Mouse (Mus musculus) hindbrain, embryonic 11.5 days (tissue): ENCODE measurements at regions not wholly inside any gene's neighbourhood (a gene's known extent, or its start where the extent isn't known, plus 50 kb on each side); places are given as distances from the start of the nearest gene placed in this dataset.
A peak's percentile ranks its signal among the peaks of the same experiment; 100 is the strongest.

Experiments
- ATAC-seq: fragments of 200-750 bp; cut with Nextera tagmentation; 2 replicates; pipeline ENCODE4 v1.8.0; 2017; ENCODE audit warnings: mild to moderate bottlenecking, moderate TSS enrichment, moderate library complexity; ENCODE audit not compliant: low FRiP score
- DNase-seq: peaks from one replicate; pipeline ENCODE4 v3.0.0-alpha.2; 2015; ENCODE audit warnings: low spot score
- H3K27ac ChIP-seq: fragments of 300-500 bp; sonication (generic); 2 replicates; pipeline ENCODE4 v1.5.1; 2014; ENCODE audit warnings: mild to moderate bottlenecking, low read depth, low read length
- H3K27me3 ChIP-seq: fragments of 300-500 bp; sonication (generic); 2 replicates; pipeline ENCODE4 v1.6.1; 2014; ENCODE audit warnings: mild to moderate bottlenecking, low read length, moderate library complexity, mixed read lengths; ENCODE audit not compliant: control insufficient read depth, insufficient read depth
- H3K36me3 ChIP-seq: fragments of 300-500 bp; sonication (generic); 2 replicates; pipeline ENCODE4 v1.6.1; 2014; ENCODE audit warnings: mild to moderate bottlenecking, low read length, moderate library complexity, mixed read lengths; ENCODE audit not compliant: control insufficient read depth, insufficient read depth
- H3K4me1 ChIP-seq: fragments of 300-500 bp; sonication (generic); replicated peaks from 2 replicates; pipeline ENCODE4 v1.6.1; 2014; ENCODE audit warnings: low read length, mixed read lengths; ENCODE audit not compliant: control insufficient read depth, insufficient read depth
- H3K4me2 ChIP-seq: fragments of 300-500 bp; sonication (generic); replicated peaks from 2 replicates; pipeline ENCODE4 v1.6.1; 2014; ENCODE audit warnings: mild to moderate bottlenecking, low read depth, low read length
- H3K4me3 ChIP-seq: fragments of 300-500 bp; sonication (generic); 2 replicates; pipeline ENCODE4 v1.5.1; 2014; ENCODE audit warnings: low read depth, low read length
- H3K9ac ChIP-seq: fragments of 300-500 bp; sonication (generic); 2 replicates; pipeline ENCODE4 v1.6.1; 2014; ENCODE audit warnings: low read depth, low read length
- H3K9me3 ChIP-seq: fragments of 300-500 bp; sonication (generic); 2 replicates; pipeline ENCODE4 v1.6.1; 2016; ENCODE audit warnings: low read length; ENCODE audit not compliant: control insufficient read depth
- WGBS: fragments of 180-500 bp; shearing (Covaris S2); extraction: QIAGEN DNeasy Blood & Tissue Kit; methylation state at CpG from one replicate; pipeline ENCODE4 v1.1.7; 2014; 5-methylcytosine and 5-hydroxymethylcytosine counted together

DNA sequence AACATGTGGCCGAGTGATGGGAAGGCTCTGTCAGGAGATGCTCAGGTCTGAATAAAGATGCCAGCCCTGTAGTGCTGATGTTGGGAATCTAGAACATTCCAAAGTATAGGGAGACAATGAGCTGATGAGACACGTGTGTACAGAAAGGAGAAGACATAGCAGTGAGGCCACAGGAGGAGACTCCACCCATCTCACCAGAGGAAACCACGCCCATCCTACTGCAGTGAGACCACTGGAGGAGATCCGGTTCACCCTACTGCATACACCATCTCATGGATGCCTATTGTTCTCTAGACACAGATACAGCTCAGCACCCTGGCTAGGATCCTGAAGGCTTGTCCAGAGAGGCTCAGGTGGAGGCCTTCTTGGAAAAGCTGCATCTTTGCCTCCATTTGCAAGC is 120.6 kb upstream of the Runx1 start:
- no peaks in the 10 kb centered on the region for H3K36me3 ChIP-seq
- ATAC-seq, result no peak
- no peak overlapping the region for H3K4me2 ChIP-seq
- no peak for DNase-seq
- H3K4me1 ChIP-seq, result no peaks in the 10 kb centered on the region
- H3K27ac ChIP-seq, result no peak overlapping the region
- H3K4me3 ChIP-seq, result no peak overlapping the region
- H3K27me3 ChIP-seq, result no peaks in the 10 kb centered on the region
- H3K9me3 ChIP-seq, result no peaks in the 10 kb centered on the region
- H3K9ac ChIP-seq, result no peak overlapping the region
- WGBS, result 81% methylated on average over 4 of the region's 4 CpGs

DNA sequence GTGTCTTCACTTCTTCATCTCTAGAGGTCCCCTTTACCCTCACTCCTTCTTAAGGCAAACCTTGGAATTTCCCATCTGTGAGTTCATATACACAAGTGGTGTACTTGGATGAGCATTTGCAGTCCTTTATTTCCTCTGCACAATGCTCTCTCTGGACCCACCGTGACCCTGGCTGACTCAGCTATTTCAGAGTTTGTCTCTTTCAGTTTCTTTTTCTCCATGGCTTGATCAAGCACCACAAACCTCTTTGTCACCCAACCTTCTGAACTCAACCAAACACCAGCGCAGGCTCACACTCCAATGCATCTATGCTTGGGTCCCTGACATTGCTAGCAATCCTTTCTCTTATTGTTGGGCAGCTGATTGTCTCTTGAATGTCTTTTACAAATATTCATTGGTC is 118.0 kb upstream of the Runx1 start:
- Histone ChIP-seq H3K4me1 (no peaks in the 10 kb centered on the region), H3K9me3 (no peaks in the 10 kb centered on the region), H3K27me3 (no peaks in the 10 kb centered on the region), H3K4me3 (no peak overlapping the region), H3K36me3 (no peaks in the 10 kb centered on the region), H3K27ac (no peak overlapping the region), H3K9ac (no peak overlapping the region), H3K4me2 (no peak overlapping the region)
- WGBS, result 73% methylated on average over 2 of the region's 2 CpGs
- no peak for DNase-seq
- no peak for ATAC-seq

DNA sequence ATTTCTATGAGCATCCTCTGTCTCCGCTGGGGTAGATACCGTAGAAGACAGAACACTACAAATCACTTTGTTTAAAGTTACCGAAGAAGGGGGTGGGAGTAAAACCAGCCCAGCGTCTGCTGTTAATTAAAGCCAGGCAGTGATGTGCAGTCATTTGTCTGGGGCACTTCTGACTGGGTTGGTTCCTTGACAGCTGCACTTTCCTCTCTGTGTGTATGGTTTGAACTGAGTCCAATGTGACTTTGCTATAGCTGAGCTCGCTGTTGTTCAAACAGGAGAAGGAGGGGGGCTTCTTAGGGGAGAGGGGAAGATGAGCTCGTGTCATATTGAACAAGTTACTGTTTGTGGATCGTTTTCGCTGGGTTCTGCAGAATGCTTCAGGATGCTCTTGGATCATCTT is 113.7 kb upstream of the Runx1 start:
- ATAC-seq, result no peak
- no peak overlapping the region for H3K9ac ChIP-seq
- no peak overlapping the region for H3K4me3 ChIP-seq
- no peaks in the 10 kb centered on the region for H3K4me1 ChIP-seq
- H3K27ac ChIP-seq, result no peak overlapping the region
- H3K27me3 ChIP-seq, result no peaks in the 10 kb centered on the region
- no peaks in the 10 kb centered on the region for H3K9me3 ChIP-seq
- H3K36me3 ChIP-seq, result no peaks in the 10 kb centered on the region
- DNase-seq, result peak; percentile 13
- 65% methylated on average over 8 of the region's 8 CpGs for WGBS
- no peak overlapping the region for H3K4me2 ChIP-seq

DNA sequence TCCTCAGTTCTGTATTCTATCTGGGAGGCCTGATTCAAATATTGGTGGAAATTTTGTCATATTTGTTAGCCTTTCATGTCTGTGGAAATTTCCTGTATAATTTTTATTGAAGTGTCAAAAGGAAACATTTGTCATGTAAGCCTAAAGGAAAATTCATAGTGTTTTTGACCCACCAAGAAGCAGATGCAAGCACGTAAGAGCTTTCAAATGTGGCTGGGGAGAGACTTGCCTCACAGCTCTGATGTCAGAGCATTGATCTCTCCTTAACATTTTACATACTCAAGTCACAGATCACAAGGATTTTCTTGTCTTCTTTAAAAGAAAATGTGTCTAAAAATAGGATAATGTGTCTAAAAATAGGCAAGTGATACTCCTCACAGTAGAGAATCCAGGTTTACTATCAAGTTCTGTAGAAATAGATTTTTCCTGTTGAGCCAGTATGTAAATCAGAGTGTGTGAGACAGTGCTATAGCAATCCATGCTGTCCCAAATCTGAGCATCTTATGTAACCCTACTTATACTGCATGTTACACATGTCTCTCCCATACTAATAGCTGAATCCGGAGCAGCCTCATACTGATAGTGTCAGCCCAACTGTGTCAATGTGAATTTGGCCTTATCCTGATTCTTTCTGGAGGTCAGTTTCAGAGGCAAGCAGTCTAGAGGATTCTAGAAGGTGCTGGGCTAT is 110.0 kb upstream of the Runx1 start:
- Histone ChIP-seq H3K27ac (no peak overlapping the region), H3K4me2 (no peak overlapping the region), H3K36me3 (no peaks in the 10 kb centered on the region), H3K9me3 (no peaks in the 10 kb centered on the region), H3K27me3 (no peaks in the 10 kb centered on the region), H3K4me1 (no peaks in the 10 kb centered on the region), H3K9ac (no peak overlapping the region), H3K4me3 (no peak overlapping the region)
- ATAC-seq (no peak), DNase-seq (no peak)
- 84% methylated on average over 2 of the region's 2 CpGs for WGBS

DNA sequence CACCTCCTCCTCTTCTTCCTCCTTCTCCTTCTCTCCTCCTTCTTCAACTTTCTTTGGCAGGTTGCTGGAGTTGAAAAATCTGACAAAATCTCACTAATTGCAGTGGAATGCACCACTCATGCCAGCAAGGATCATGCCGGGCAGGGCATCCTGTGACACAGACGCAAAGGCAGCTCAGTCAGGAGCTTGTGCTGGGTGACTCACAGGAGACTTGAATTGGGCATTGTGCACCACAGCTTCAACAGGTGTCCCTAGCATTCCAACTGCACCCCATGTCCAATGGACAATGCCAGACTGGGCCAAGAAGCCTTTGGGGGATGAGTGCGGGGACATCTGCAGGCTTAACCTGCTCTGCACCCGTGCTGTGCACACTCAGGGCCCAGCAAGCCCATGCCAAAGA is 104.2 kb upstream of the Runx1 start:
- no peaks in the 10 kb centered on the region for H3K9me3 ChIP-seq
- no peak overlapping the region for H3K4me3 ChIP-seq
- no peak overlapping the region for H3K9ac ChIP-seq
- DNase-seq (no peak), ATAC-seq (no peak)
- H3K27ac ChIP-seq, result no peak overlapping the region
- no peaks in the 10 kb centered on the region for H3K36me3 ChIP-seq
- 83% methylated on average over 4 of the region's 4 CpGs for WGBS
- no peaks in the 10 kb centered on the region for H3K27me3 ChIP-seq
- H3K4me1 ChIP-seq, result no peaks in the 10 kb centered on the region; the same call in 1 of the 2 replicates
- H3K4me2 ChIP-seq, result no peak overlapping the region

DNA sequence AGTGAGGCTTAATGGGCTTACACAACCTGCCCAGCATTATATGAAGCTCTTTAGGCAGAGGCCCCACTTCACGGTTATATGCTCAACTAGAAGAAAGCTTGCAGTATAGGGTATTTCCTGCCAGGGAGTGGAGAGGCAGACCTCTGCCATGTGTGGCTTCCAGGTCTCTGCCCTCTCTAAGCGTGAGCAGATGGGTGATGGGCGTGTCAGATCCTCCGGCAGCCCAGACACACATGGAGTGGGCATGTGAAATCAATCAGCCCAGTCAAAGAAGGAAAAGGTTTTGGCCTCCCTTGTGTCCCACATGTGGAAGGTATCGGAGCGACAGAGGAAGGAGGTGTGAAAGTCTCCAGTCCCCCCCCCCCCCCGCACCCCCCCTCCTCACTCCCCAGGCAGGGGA is 102.3 kb upstream of the Runx1 start:
- Histone ChIP-seq H3K27ac (no peak overlapping the region), H3K4me1 (no peaks in the 10 kb centered on the region; the same call in 1 of the 2 replicates), H3K9ac (no peak overlapping the region), H3K4me2 (no peak overlapping the region), H3K4me3 (no peak overlapping the region), H3K27me3 (no peaks in the 10 kb centered on the region), H3K9me3 (no peaks in the 10 kb centered on the region), H3K36me3 (no peaks in the 10 kb centered on the region)
- no peak for ATAC-seq
- DNase-seq, result peak; percentile 30
- 66% methylated on average over 7 of the region's 7 CpGs for WGBS

DNA sequence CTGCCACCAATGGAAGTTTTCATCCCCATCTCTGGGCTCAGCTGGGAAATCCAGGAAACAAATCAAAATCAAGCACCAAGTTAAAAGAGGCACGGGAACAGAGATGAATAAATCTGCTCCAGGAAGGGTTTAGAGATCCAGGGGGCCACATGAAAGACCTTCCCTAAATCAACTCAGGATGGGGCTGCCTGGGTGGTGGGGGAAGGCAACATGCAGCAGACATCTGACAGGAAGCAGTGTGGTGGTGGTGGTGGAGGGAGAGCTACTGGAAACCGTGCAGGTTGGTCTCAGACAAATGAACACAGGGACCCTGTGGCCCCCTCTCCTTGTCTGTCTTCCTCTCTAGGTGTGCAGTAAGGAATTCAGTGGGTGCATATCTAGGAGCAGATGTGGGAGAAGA is 101.7 kb upstream of the Runx1 start:
- WGBS, result 42% methylated on average over 2 of the region's 2 CpGs
- Histone ChIP-seq H3K27ac (no peak overlapping the region), H3K27me3 (no peaks in the 10 kb centered on the region), H3K4me2 (no peak overlapping the region), H3K4me1 (no peaks in the 10 kb centered on the region; the same call in 1 of the 2 replicates), H3K36me3 (no peaks in the 10 kb centered on the region), H3K9me3 (no peaks in the 10 kb centered on the region), H3K4me3 (no peak overlapping the region), H3K9ac (no peak overlapping the region)
- ATAC-seq (no peak), DNase-seq (no peak)

DNA sequence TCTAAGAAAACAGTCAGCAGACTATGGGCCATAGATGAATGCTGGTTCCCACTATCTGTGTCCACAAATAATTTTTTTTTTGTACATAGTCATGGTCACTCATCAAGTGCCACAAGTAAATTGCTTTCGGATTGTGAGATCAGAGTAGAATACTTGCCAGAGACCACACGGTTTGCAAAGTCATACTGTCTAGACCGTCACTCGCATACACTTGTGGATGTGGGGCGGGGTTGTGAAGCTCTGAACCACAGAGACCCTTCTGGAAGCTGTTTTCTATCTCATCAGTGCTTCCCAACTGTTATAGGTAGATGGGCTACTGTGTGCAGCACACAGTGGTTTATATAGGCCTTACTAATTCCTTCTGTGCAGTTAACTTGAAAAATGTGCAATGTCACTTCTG is 100.9 kb upstream of the Runx1 start:
- ATAC-seq (no peak), DNase-seq (no peak)
- H3K9me3 ChIP-seq, result no peaks in the 10 kb centered on the region
- H3K27me3 ChIP-seq, result no peaks in the 10 kb centered on the region
- no peaks in the 10 kb centered on the region; the same call in 1 of the 2 replicates for H3K4me1 ChIP-seq
- H3K4me2 ChIP-seq, result no peak overlapping the region
- H3K27ac ChIP-seq, result no peak overlapping the region
- no peak overlapping the region for H3K9ac ChIP-seq
- 82% methylated on average over 5 of the region's 5 CpGs for WGBS
- no peaks in the 10 kb centered on the region for H3K36me3 ChIP-seq
- H3K4me3 ChIP-seq, result no peak overlapping the region

DNA sequence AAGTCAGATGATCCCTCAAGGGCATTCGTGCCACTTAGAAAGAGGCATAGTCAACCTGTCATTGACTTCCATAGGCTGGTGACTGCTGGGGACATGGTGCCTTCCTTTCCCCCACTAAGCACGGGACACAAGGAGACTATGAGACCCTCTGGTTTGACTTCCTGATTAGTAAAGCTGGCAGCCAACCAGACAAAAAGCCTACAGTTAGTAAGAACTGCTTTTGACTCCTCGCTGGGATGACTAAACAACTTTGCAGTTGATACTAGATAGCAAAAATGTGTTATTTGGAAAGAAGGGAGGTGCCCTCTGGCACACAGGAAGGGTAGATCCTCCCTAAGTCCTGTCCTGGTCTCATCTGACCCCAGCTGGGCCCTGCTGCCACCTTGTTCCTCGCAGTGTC is 95.0 kb upstream of the Runx1 start:
- WGBS, result 88% methylated on average over 4 of the region's 4 CpGs
- ATAC-seq (no peak), DNase-seq (no peak)
- no peaks in the 10 kb centered on the region for H3K4me1 ChIP-seq
- H3K9me3 ChIP-seq, result no peaks in the 10 kb centered on the region
- no peak overlapping the region for H3K4me3 ChIP-seq
- no peak overlapping the region for H3K9ac ChIP-seq
- H3K27ac ChIP-seq, result no peak overlapping the region
- H3K4me2 ChIP-seq, result no peak overlapping the region
- H3K27me3 ChIP-seq, result no peaks in the 10 kb centered on the region
- H3K36me3 ChIP-seq, result no peaks in the 10 kb centered on the region
